9 mouse cellular contexts compared by ENCODE assay signal in the genomic region with DNA sequence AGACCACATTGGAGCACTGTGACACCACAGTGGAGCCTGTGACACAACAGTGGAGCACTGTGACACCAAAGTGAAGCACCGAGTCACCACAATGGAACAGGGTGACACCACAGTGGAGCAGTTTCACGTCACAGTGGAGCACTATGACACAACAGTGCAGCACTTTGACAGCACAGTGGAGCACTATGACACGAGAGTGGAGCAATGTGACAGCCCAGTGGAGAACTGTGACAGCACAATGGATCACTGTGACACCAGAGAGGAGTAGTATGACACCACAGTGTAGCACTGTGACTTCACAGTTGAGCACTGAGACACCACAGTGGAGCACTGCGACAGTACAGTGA.
A peak's percentile ranks its signal among the peaks of the same experiment; 100 is the strongest.
DNase-seq lines count a peak whose midpoint lies in the region; ATAC-seq and TF ChIP-seq lines count a peak whose summit lies in the region.
"Had no signal": no experiment of that assay in that cellular context is flagged by ENCODE, and none has a peak within 500 bp of the region (broad histone marks: within the 10 kb centered on the region; RNA-seq: fewer than 3 reads in every experiment).

No protein-coding gene starts in this region.

- H3K4me1 ChIP-seq in heart, adult 2 months (ENCODE audit: control insufficient read depth, insufficient read depth, low read length): no peaks in the 10 kb centered on the region
- H3K4me1 ChIP-seq in lung, adult 2 months (ENCODE audit: control insufficient read depth, insufficient read depth, low read length): no peaks in the 10 kb centered on the region
- H3K4me1 ChIP-seq in forebrain, postnatal 0 days (ENCODE audit: insufficient read depth): no peaks in the 10 kb centered on the region
- H3K4me1 ChIP-seq in midbrain, embryonic 13.5 days (replicated peaks): no peaks in the 10 kb centered on the region

- no peak for TF ChIP-seq EP300 in heart, adult 2 months (IDR thresholded peaks at IDR 0.05; ENCODE audit: insufficient read depth, low read depth, low read length)

- intact Hi-C loops in heart, adult 2 months (cut with DNase I): no loop called here
- intact Hi-C loops in heart, postnatal 10 days (cut with DNase I): no loop called here

- H3K4me2 ChIP-seq in forebrain, postnatal 0 days (ENCODE audit: low read depth): no peak overlapping the region
- H3K4me2 ChIP-seq in midbrain, embryonic 13.5 days (replicated peaks): no peak overlapping the region

- H3K9ac ChIP-seq in heart, adult 2 months (ENCODE audit: low read depth, low read length): no peak overlapping the region
- H3K9ac ChIP-seq in forebrain, postnatal 0 days: no peak overlapping the region
- no peak overlapping the region for H3K9ac ChIP-seq in midbrain, embryonic 13.5 days (replicated peaks)

- TF ChIP-seq CTCF in heart, adult 2 months (IDR thresholded peaks at IDR 0.05): no peak
- TF ChIP-seq CTCF in lung, adult 2 months (IDR thresholded peaks at IDR 0.05; ENCODE audit: insufficient read depth, low read length): no peak
- TF ChIP-seq CTCF in forebrain, postnatal 0 days (IDR thresholded peaks at IDR 0.05; ENCODE audit: low read depth): no peak

- 47% methylated on average over 4 of the region's 4 CpGs for WGBS in heart, adult 2 months
- 55% methylated on average over 4 of the region's 4 CpGs for WGBS in lung, adult 2 months
- WGBS in forebrain, postnatal 0 days: 68% methylated on average over 4 of the region's 4 CpGs
- 62% methylated on average over 4 of the region's 4 CpGs for WGBS in midbrain, embryonic 13.5 days

- no peak overlapping the region for H3K27ac ChIP-seq in heart, adult 2 months
- no peak overlapping the region for H3K27ac ChIP-seq in forebrain, postnatal 0 days (ENCODE audit: low read depth, low read length)
- H3K27ac ChIP-seq in midbrain, embryonic 13.5 days: no peak overlapping the region

- no peaks in the 10 kb centered on the region for H3K79me2 ChIP-seq in heart, adult 2 months (replicated peaks; ENCODE audit: control insufficient read depth, insufficient read depth, low read length)

- ATAC-seq in forebrain, postnatal 0 days: 0 out of 2 replicates have a peak, but pooled peaks have one; percentile 7
- 0 out of 2 replicates have a peak, but pooled peaks have one; percentile 5 for ATAC-seq in midbrain, embryonic 13.5 days

- no peak overlapping the region for H3K4me3 ChIP-seq in heart, adult 2 months
- H3K4me3 ChIP-seq in lung, adult 2 months (replicated peaks; ENCODE audit: extremely low read depth, low read depth, low read length): no peak overlapping the region
- no peak overlapping the region for H3K4me3 ChIP-seq in forebrain, postnatal 0 days (ENCODE audit: low read depth, low read length)
- no peak overlapping the region for H3K4me3 ChIP-seq in midbrain, embryonic 13.5 days (replicated peaks)

- no peaks in the 10 kb centered on the region for H3K36me3 ChIP-seq in heart, adult 2 months (ENCODE audit: control insufficient read depth, insufficient read depth, low read length)
- no peaks in the 10 kb centered on the region for H3K36me3 ChIP-seq in forebrain, postnatal 0 days (ENCODE audit: insufficient read depth)
- H3K36me3 ChIP-seq in midbrain, embryonic 13.5 days: no peaks in the 10 kb centered on the region

- no peaks in the 10 kb centered on the region for H3K27me3 ChIP-seq in heart, adult 2 months (ENCODE audit: control insufficient read depth, insufficient read depth, low read length)
- no peaks in the 10 kb centered on the region for H3K27me3 ChIP-seq in forebrain, postnatal 0 days (ENCODE audit: insufficient read depth, low read length)
- no peaks in the 10 kb centered on the region for H3K27me3 ChIP-seq in midbrain, embryonic 13.5 days

- H3K9me3 ChIP-seq in forebrain, postnatal 0 days (ENCODE audit: low read length): peaks cover 67% of the 10 kb centered on the region
- peaks cover 66% of the 10 kb centered on the region for H3K9me3 ChIP-seq in midbrain, embryonic 13.5 days

- peak; percentile 2 to 10 for DNase-seq in heart, adult 2 months
- no peak for DNase-seq in heart, postnatal 10 days
- DNase-seq in lung, postnatal 10 days: peak; percentile 0
- no peak for DNase-seq in lung, adult 2 months
- DNase-seq in forebrain, postnatal 0 days: no peak
- DNase-seq in ovary, postnatal 14 days (ENCODE audit: low spot score): no peak
- DNase-seq in Muller cell, postnatal 12 days (ENCODE audit: inconsistent ontology term): no peak
- DNase-seq: cerebellum, adult 18-20 months had no signal

- TF ChIP-seq POLR2A in heart, adult 2 months (IDR thresholded peaks at IDR 0.05; ENCODE audit: insufficient read depth, low read depth, low read length): no peak
- no peak for TF ChIP-seq POLR2A in lung, adult 2 months (IDR thresholded peaks at IDR 0.05; ENCODE audit: borderline replicate concordance, extremely low read depth, low read depth, low read length)

Comparison
In these comparisons a context has a peak if more than half of its experiments do, and no peak if none do; other contexts are left out.
1. DNase-seq: peak in heart, adult 2 months (2 of 2) and lung, postnatal 10 days (single experiment); none in heart, postnatal 10 days (0 of 2), lung, adult 2 months (single experiment), forebrain, postnatal 0 days (single experiment), ovary, postnatal 14 days (single experiment) and Muller cell, postnatal 12 days (single experiment).